Mouse (Mus musculus): ENCODE data around the gene Cep162.

DNA sequence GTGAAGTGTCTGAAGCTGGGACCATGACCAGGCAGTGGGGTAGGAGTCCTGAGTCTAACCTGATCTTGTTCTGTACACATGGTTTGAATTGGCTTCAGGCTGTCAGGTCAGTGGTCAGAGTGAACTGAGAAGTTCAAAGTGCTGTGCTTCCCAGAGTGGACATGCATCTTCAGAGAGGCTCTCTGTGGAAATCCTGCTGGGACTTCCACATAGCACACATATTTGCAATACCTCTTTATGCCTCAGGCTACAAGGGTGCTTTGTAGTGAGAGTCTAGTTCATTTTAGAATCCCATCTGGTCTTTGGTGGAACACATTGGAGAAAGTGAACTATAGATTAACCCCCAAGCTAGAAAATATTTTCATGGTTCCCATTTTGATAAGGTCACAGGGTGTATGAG is 47.9 kb upstream of the Cep162 start:
- no peak for TF ChIP-seq CTCF (IDR thresholded peaks at IDR 0.05; ENCODE audit: extremely low read depth, insufficient read depth, low read length)
- TF ChIP-seq POLR2A (IDR thresholded peaks at IDR 0.05; ENCODE audit: extremely low read depth, insufficient read depth, low read length) = no peak
